Mouse (Mus musculus) kidney, embryonic 16.5 days (tissue): Measurements from ENCODE around the gene Nox3. TPM values are rescaled to one million over a fixed set of nuclear protein-coding genes. Genes with fewer than 3 reads are reported as not detected.

ENCODE experiments used
- ATAC-seq: fragments of 200-750 bp; cut with Nextera tagmentation; 2 replicates; pipeline ENCODE4 v1.8.0; 2017; ENCODE audit warnings: moderate TSS enrichment; ENCODE audit not compliant: low FRiP score, low TSS enrichment
- H3K27ac ChIP-seq: fragments of 300-500 bp; sonication (generic); 2 replicates; pipeline ENCODE4 v1.5.1; 2014; ENCODE audit warnings: low read length
- H3K27me3 ChIP-seq: fragments of 300-500 bp; sonication (generic); 2 replicates; pipeline ENCODE4 v1.6.1; 2014; ENCODE audit warnings: low read length, control low read depth, mixed read lengths; ENCODE audit not compliant: insufficient read depth
- H3K36me3 ChIP-seq: fragments of 300-500 bp; sonication (generic); 2 replicates; pipeline ENCODE4 v1.6.1; 2014; ENCODE audit warnings: low read length, control low read depth, mixed read lengths; ENCODE audit not compliant: insufficient read depth
- H3K4me1 ChIP-seq: fragments of 300-500 bp; sonication (generic); 2 replicates; pipeline ENCODE4 v1.6.1; 2014; ENCODE audit warnings: low read length, control low read depth, mixed read lengths; ENCODE audit not compliant: insufficient read depth
- H3K4me2 ChIP-seq: fragments of 300-500 bp; sonication (generic); replicated peaks from 2 replicates; pipeline ENCODE4 v1.6.1; 2014; ENCODE audit warnings: low read depth, low read length
- H3K4me3 ChIP-seq: fragments of 300-500 bp; sonication (generic); 2 replicates; pipeline ENCODE4 v1.5.1; 2014; ENCODE audit warnings: mild to moderate bottlenecking, low read length
- H3K9ac ChIP-seq: fragments of 300-500 bp; sonication (generic); replicated peaks from 2 replicates; pipeline ENCODE4 v1.6.1; 2014; ENCODE audit warnings: low read length
- H3K9me3 ChIP-seq: fragments of 300-500 bp; sonication (generic); 2 replicates; pipeline ENCODE4 v1.6.1; 2016; ENCODE audit warnings: low read length, control low read depth
- WGBS: fragments of 180-500 bp; shearing (Covaris S2); extraction: QIAGEN DNeasy Blood & Tissue Kit; methylation state at CpG from one replicate; pipeline ENCODE4 v1.1.7; 2014; 5-methylcytosine and 5-hydroxymethylcytosine counted together
- polyA plus RNA-seq: library from polyadenylated mRNA; unstranded; fragments of >200 nt; fragmentation: Nextera tagmentation; extraction: Ambion mirVana; gene quantifications from 2 replicates; pipeline ENCODE4 v1.2.1, GENCODE M21; 2015

Gene Nox3
- not detected in 2 replicates for polyA plus RNA-seq

DNA sequence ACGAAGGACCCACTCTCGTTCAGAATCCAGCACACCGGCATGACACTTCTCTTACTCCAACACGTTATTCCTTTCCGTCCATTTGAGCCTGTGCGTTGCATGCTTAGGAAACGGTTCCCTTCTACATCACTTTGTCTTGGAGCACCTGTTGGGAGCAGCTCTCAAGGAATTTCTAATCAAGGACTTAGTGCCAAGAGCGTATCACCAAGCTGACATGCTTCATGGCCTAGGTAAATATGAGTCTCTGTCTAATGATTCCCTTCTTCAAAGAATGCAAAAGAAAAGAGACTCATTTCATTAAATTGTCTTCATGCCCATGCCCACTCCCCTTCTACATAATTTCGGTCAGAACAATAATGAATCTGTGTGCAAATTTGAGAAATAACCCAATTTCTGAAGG is at the start of gene Nox3:
Gene Nox3, minus strand, starts transcription at position 101 of the 400 bp plus-strand sequence.
- Histone ChIP-seq H3K9ac (no peak within 1 kb of the TSS), H3K4me2 (no peak within 1 kb of the TSS), H3K36me3 (no peaks in the 10 kb centered on the region), H3K4me3 (no peak within 1 kb of the TSS), H3K4me1 (no peaks in the 10 kb centered on the region), H3K27me3 (no peaks in the 10 kb centered on the region), H3K9me3 (no peaks in the 10 kb centered on the region), H3K27ac (no peak within 1 kb of the TSS)
- WGBS: 89% methylated on average over 9 of the region's 9 CpGs
- no peak for ATAC-seq

DNA sequence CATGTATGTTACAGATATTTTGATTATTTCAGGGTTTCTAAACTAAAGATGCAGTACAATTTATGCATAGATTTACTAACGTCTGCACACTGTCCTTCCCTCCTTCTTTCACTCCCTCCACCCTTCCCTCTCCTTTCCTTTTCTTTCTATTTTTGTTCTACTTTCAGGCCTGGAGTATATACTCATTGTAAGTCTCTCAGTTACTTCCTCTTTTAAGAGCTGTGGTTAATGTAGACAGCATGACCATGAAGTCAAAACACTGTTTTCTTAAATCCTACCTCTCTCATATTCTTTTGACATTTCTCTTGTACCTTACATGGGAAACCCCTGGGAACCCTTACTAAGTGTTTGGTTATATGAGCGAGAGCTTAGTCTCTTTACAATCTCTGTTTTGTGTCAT is 48.3 kb upstream of the Nox3 start:
- Histone ChIP-seq H3K27ac (no peak overlapping the region), H3K27me3 (no peaks in the 10 kb centered on the region), H3K4me1 (no peaks in the 10 kb centered on the region), H3K36me3 (no peaks in the 10 kb centered on the region), H3K9me3 (no peaks in the 10 kb centered on the region), H3K4me3 (no peak overlapping the region), H3K4me2 (no peak overlapping the region), H3K9ac (no peak overlapping the region)
- no peak for ATAC-seq
- 82% methylated on average over 2 of the region's 2 CpGs for whole genome bisulfite sequencing

- no peak for ATAC-seq
- H3K27me3 ChIP-seq: no peaks in the 10 kb centered on the region
- H3K4me3 ChIP-seq: no peak overlapping the region
- WGBS: 58% methylated on average over 2 of the region's 2 CpGs
- no peaks in the 10 kb centered on the region for H3K36me3 ChIP-seq
- no peaks in the 10 kb centered on the region for H3K9me3 ChIP-seq
- no peak overlapping the region for H3K27ac ChIP-seq
- H3K9ac ChIP-seq: no peak overlapping the region
- H3K4me2 ChIP-seq: no peak overlapping the region
- no peaks in the 10 kb centered on the region for H3K4me1 ChIP-seq
Observed at GRCm38 (mm10) chr17:3736936-3737335, 40.9 kb upstream of the Nox3 start.

DNA sequence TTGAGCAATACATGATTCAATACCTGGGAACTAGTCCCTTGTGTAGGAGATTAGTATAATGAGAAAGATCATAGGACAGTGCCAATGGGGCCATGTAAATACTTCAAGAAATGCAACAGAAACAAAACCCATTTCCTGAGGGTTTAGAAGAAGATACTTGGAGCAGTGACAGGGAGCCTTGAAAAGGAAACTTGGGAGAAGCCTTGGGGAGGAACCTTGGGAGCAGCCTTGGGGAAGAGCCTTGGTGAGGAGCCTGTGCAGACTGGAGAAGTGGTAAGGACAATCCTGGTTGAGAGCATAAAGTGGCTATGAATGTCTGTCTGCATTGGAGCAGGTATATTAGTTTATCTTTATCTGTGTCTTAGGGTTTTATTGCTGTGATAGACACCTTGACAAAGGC is 38.2 kb upstream of the Nox3 start:
- Histone ChIP-seq H3K36me3 (no peaks in the 10 kb centered on the region), H3K4me3 (no peak overlapping the region), H3K9me3 (no peaks in the 10 kb centered on the region), H3K4me1 (no peaks in the 10 kb centered on the region), H3K27ac (no peak overlapping the region), H3K4me2 (no peak overlapping the region), H3K27me3 (no peaks in the 10 kb centered on the region), H3K9ac (no peak overlapping the region)
- no peak for ATAC-seq

DNA sequence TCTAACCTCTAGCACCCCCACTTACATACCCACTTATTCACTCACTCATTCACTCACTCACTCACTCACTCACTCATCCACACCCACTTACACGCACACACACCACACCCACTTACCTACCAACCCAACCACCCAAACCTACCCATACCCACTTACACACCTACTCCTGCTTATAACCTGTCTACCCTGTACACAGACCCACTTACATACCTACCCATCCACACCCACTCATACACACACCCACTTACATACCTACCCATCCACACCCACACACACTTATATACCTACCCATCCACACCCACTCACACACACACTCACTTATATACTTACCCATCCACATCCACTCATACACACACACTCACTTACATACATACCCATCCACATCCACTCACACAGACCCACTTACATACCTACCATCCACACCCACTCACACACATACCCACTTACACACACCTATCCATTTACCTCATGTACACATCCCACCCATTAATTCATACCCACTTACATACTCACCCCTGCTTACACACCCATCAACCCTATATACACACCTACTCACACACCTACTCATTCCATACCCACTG is 9.4 kb upstream of the Nox3 start:
- peak; percentile 51; the same call in 1 of the 2 replicates for ATAC-seq
- Histone ChIP-seq H3K9ac (no peak overlapping the region), H3K36me3 (no peaks in the 10 kb centered on the region), H3K4me3 (no peak overlapping the region), H3K27ac (no peak overlapping the region), H3K27me3 (no peaks in the 10 kb centered on the region), H3K9me3 (no peaks in the 10 kb centered on the region), H3K4me1 (no peaks in the 10 kb centered on the region), H3K4me2 (no peak overlapping the region)
- 100% methylated on average over 1 of the region's 1 CpGs for WGBS

DNA sequence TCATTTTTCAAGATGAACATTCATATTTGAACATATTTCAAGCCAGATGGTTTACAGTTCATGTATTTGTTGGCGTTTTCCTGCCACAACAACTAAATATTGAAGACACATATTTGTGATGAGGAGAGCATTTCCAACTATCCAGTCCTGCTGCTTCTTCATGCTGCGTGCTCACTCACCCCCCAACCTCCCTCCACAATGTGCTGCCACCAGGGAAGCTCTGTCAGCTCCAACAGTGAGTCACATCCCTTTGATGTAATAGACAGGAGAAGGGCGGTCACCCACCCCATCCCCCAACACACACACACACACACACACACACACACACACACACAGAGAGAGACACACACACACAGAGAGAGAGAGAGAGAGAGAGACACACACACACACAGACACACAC is 6.3 kb upstream of the Nox3 start:
- Histone ChIP-seq H3K9ac (no peak overlapping the region), H3K4me2 (no peak overlapping the region), H3K4me3 (no peak overlapping the region), H3K36me3 (no peaks in the 10 kb centered on the region), H3K27ac (no peak overlapping the region), H3K9me3 (no peaks in the 10 kb centered on the region), H3K4me1 (no peaks in the 10 kb centered on the region), H3K27me3 (no peaks in the 10 kb centered on the region)
- 70% methylated on average over 3 of the region's 3 CpGs for WGBS
- no peak for ATAC-seq

DNA sequence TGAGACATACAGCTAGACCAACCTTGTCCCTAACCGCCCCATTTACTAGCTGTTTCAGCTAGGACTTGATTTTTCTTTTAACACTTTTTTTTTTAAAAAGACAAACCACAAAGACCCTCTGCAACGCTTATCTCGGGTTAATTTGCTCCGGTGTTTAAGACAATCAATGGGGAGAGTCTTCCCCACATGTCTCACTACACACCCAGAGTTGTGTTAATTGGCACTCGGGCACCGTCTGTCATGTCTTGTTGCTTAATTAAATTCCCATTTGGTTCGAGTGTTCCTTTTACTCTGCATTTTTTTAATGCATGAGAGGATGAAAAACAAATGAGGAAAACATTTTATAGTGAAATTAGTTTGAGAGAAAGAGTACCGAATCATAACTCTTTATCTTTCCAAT is 3.2 kb downstream of the Nox3 start:
- Histone ChIP-seq H3K27ac (no peak overlapping the region), H3K4me3 (no peak overlapping the region), H3K27me3 (no peaks in the 10 kb centered on the region), H3K9me3 (no peaks in the 10 kb centered on the region), H3K9ac (no peak overlapping the region), H3K4me1 (no peaks in the 10 kb centered on the region), H3K36me3 (no peaks in the 10 kb centered on the region), H3K4me2 (no peak overlapping the region)
- no peak for ATAC-seq
- 79% methylated on average over 8 of the region's 8 CpGs for WGBS

DNA sequence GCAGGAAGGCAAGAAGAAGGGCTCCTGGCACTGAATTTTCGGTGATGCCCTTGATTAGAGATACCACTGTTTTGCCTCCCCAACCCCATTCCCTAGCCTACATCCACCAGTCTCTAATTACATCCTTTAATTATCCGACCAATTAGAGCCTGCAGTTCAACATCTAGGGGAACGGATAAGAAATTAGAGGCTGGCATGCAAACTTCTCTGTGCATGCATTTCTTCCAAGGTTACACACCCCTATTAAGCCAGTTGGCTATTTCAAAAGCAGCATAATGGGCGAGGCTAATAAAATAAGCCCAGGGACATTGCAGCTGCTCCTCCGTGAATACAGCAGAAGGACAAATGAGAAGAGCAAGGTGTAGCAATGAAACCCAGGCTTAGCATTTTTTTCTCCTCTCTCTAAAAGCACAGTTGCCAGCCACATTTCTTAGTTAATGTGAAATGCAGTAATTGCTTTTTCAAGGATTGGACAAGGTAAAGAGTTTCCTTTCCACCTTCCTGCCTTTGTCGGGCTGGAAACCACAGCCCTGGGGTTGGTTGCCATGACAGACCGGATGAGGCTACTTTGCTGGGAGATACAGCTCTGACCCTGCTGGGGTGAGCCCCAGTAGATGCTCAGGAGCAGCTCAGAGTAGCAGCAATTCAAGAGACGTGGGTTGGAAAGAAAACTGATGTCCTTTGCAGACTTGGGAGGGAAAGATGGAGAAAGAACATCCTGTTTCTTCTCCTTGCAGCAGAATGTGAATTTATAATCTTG is 5.4 kb downstream of the Nox3 start:
- H3K9me3 ChIP-seq: no peaks in the 10 kb centered on the region
- H3K4me1 ChIP-seq: no peaks in the 10 kb centered on the region
- H3K27me3 ChIP-seq: no peaks in the 10 kb centered on the region
- H3K27ac ChIP-seq: no peak overlapping the region
- no peak overlapping the region for H3K4me2 ChIP-seq
- H3K36me3 ChIP-seq: no peaks in the 10 kb centered on the region
- H3K4me3 ChIP-seq: no peak overlapping the region
- WGBS: 62% methylated on average over 8 of the region's 8 CpGs
- no peak for ATAC-seq
- no peak overlapping the region for H3K9ac ChIP-seq

DNA sequence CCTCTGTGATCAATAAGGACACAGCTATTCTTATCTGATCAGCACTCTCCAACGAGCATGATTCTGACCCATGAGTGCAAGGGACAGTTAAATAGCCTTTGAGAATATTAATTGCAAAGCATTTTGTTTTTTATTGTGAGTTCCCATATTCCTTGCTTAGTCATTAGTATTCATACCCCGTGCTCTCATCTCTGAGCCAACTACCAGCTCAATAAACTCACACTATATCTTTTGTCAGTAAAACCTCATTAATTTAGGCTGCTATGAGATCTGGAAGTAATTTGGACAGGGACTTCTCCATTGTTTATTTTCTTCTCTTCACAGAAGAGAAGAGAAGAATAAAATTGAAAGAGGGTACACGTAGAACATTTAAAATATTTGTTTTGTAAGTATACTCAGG is 12.4 kb downstream of the Nox3 start:
- H3K4me3 ChIP-seq: no peak overlapping the region
- no peaks in the 10 kb centered on the region for H3K9me3 ChIP-seq
- H3K27me3 ChIP-seq: no peaks in the 10 kb centered on the region
- 42% methylated on average over 3 of the region's 3 CpGs for WGBS
- H3K4me1 ChIP-seq: no peaks in the 10 kb centered on the region
- no peak overlapping the region for H3K4me2 ChIP-seq
- ATAC-seq: no peak
- no peak overlapping the region for H3K9ac ChIP-seq
- no peaks in the 10 kb centered on the region for H3K36me3 ChIP-seq
- no peak overlapping the region for H3K27ac ChIP-seq

DNA sequence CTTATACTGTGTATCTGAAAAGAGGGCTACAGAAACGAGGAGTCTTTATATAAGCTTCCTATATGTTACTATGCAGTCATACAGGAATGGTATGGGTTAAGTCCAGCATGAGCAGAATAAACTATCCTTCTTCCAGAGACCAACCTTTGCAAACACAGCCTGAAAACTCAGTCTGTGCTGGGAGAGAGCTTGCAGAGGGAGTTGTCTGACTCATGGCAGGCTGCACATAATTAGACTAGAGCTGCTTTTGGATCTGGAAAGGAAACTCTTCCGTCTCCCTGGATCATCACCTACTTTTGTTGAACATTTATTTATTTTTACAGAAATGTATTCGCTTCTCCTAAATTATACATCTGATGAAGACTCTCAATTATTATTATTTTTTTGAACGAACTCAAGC is 26.8 kb downstream of the Nox3 start:
- ATAC-seq: no peak
- Histone ChIP-seq H3K9ac (no peak overlapping the region), H3K36me3 (no peaks in the 10 kb centered on the region), H3K4me1 (no peaks in the 10 kb centered on the region), H3K4me2 (no peak overlapping the region), H3K4me3 (no peak overlapping the region), H3K27me3 (no peaks in the 10 kb centered on the region), H3K9me3 (no peaks in the 10 kb centered on the region), H3K27ac (no peak overlapping the region)
- 79% methylated on average over 4 of the region's 4 CpGs for WGBS
